Mouse (Mus musculus): ENCODE results near the gene Uxs1. TPM values are rescaled to one million over a fixed set of nuclear protein-coding genes. Genes with fewer than 3 reads are reported as not detected.
A peak's percentile ranks its signal among the peaks of the same experiment; 100 is the strongest.

Gene Uxs1
- polyA plus RNA-seq (2015; fragmentation: Nextera tagmentation; extraction: Ambion mirVana) = 25.7 and 32.6 TPM in 2 replicates

- H3K9me3 ChIP-seq = no peaks in the 10 kb centered on the region
- peak; percentile 99 for ATAC-seq (ENCODE audit: insufficient number of reproducible peaks, low FRiP score, low TSS enrichment, low read depth)
- peaks cover 15% of the 10 kb centered on the region for H3K4me1 ChIP-seq
- H3K27ac ChIP-seq = peak within 1 kb of the TSS; percentile 92
- no peaks in the 10 kb centered on the region for H3K27me3 ChIP-seq
- WGBS = under 1% methylated on average over 41 of the region's 41 CpGs
- peak within 1 kb of the TSS; percentile 82 for H3K9ac ChIP-seq
- peak within 1 kb of the TSS; percentile 96 for H3K4me3 ChIP-seq
- H3K36me3 ChIP-seq = no peaks in the 10 kb centered on the region
- peak within 1 kb of the TSS; percentile 73 for H3K4me2 ChIP-seq
Observed at GRCm38 (mm10) chr1:43827763-43828194, at the start of gene Uxs1. Uxs1 (minus strand) TSS chr1:43827800.

DNA sequence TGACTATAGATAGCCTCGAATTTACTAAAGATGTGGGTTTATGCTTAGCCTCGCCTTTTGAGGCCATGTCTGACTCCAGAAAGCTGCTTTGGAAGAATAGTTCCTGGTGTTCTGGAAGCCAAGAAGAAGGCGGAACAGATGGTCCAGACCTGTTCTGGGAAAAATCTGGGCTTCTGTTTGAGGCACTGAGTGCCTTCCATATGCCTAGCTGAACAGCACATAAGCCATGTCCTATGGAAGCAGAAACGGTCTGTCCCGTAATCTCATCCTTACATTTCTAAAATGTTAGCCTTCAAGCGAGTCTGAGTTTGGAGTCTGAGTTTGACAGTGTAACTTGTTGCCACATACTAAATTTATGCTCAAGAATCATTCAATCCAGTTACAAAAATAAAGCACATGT, 49.6 kb upstream of the Uxs1 start:
- H3K9ac ChIP-seq = no peak overlapping the region
- no peaks in the 10 kb centered on the region for H3K9me3 ChIP-seq
- no peaks in the 10 kb centered on the region for H3K36me3 ChIP-seq
- H3K27ac ChIP-seq = no peak overlapping the region
- H3K27me3 ChIP-seq = no peaks in the 10 kb centered on the region
- 0 out of 2 replicates have a peak, but pooled peaks cover 4% of the 10 kb centered on the region for H3K4me1 ChIP-seq
- no peak overlapping the region for H3K4me3 ChIP-seq
- H3K4me2 ChIP-seq = no peak overlapping the region
- ATAC-seq (ENCODE audit: insufficient number of reproducible peaks, low FRiP score, low TSS enrichment, low read depth) = no peak
- 83% methylated on average over 6 of the region's 6 CpGs for WGBS

DNA sequence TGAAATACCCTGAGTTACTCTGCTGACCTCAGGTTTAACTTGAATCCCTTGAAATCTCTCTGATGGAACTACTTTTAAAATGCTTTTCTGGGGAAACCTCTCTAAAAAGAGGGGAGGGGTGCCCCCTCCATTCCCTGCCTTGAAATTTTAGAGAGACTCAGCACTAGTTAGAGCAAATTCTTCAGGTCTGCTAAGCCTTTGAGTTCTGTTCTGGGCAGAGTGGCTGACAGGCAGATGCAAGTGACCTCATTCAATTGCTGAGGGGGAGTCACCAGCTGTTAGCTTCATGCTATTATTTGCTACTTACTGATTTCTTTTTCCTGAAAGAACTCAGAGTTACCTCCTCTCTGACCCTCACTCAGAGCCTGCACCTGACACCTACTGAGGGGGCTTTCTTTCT, 43.5 kb upstream of the Uxs1 start:
- Histone ChIP-seq H3K4me2 (no peak overlapping the region), H3K27me3 (no peaks in the 10 kb centered on the region), H3K9ac (no peak overlapping the region), H3K36me3 (no peaks in the 10 kb centered on the region), H3K9me3 (no peaks in the 10 kb centered on the region), H3K27ac (no peak overlapping the region), H3K4me3 (no peak overlapping the region), H3K4me1 (no peaks in the 10 kb centered on the region)
- no peak for ATAC-seq (ENCODE audit: insufficient number of reproducible peaks, low FRiP score, low TSS enrichment, low read depth)

- Histone ChIP-seq H3K4me1 (no peaks in the 10 kb centered on the region), H3K9ac (no peak overlapping the region), H3K27me3 (no peaks in the 10 kb centered on the region), H3K36me3 (no peaks in the 10 kb centered on the region), H3K9me3 (no peaks in the 10 kb centered on the region), H3K4me2 (no peak overlapping the region), H3K4me3 (no peak overlapping the region), H3K27ac (no peak overlapping the region)
- 61% methylated on average over 1 of the region's 1 CpGs for WGBS
- no peak for ATAC-seq (ENCODE audit: insufficient number of reproducible peaks, low FRiP score, low TSS enrichment, low read depth)
Observed at GRCm38 (mm10) chr1:43868510-43868909, 40.9 kb upstream of the Uxs1 start.

GRCm38 (mm10) chr1:43864758-43865157, 37.2 kb upstream of the Uxs1 start:
- Histone ChIP-seq H3K27me3 (no peaks in the 10 kb centered on the region), H3K36me3 (no peaks in the 10 kb centered on the region), H3K27ac (no peak overlapping the region), H3K4me2 (no peak overlapping the region), H3K4me1 (no peaks in the 10 kb centered on the region), H3K9ac (no peak overlapping the region), H3K4me3 (no peak overlapping the region), H3K9me3 (no peaks in the 10 kb centered on the region)
- ATAC-seq (ENCODE audit: insufficient number of reproducible peaks, low FRiP score, low TSS enrichment, low read depth) = no peak

DNA sequence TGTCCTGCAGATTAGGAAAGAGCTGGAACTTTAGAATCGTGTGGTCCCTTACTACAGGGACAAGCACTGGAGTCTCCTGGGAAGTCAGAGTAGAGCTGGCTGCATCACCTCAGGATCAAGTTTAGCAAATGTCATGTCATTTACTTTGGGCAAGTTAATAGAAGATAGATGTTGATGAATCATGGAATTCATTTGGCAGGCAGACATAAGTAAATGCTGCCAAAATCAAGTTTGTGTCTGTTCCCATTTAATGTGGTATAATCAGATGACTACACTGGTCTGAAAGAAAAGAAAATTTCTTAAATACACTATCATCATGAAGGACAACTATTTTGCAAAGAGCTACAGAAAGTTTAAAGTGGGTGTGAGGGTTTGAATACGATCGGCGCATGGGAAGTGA, 35.0 kb upstream of the Uxs1 start:
- Histone ChIP-seq H3K9me3 (no peaks in the 10 kb centered on the region), H3K4me1 (no peaks in the 10 kb centered on the region), H3K27ac (no peak overlapping the region), H3K9ac (no peak overlapping the region), H3K27me3 (no peaks in the 10 kb centered on the region), H3K36me3 (no peaks in the 10 kb centered on the region), H3K4me3 (no peak overlapping the region), H3K4me2 (no peak overlapping the region)
- no peak for ATAC-seq (ENCODE audit: insufficient number of reproducible peaks, low FRiP score, low TSS enrichment, low read depth)
- 85% methylated on average over 4 of the region's 4 CpGs for WGBS

GRCm38 (mm10) chr1:43858988-43859387, 31.4 kb upstream of the Uxs1 start:
- ATAC-seq (ENCODE audit: insufficient number of reproducible peaks, low FRiP score, low TSS enrichment, low read depth) = no peak
- Histone ChIP-seq H3K27ac (no peak overlapping the region), H3K36me3 (no peaks in the 10 kb centered on the region), H3K4me2 (no peak overlapping the region), H3K27me3 (no peaks in the 10 kb centered on the region), H3K9me3 (no peaks in the 10 kb centered on the region), H3K9ac (no peak overlapping the region), H3K4me3 (no peak overlapping the region), H3K4me1 (no peaks in the 10 kb centered on the region)
- 71% methylated on average over 5 of the region's 5 CpGs for WGBS

DNA sequence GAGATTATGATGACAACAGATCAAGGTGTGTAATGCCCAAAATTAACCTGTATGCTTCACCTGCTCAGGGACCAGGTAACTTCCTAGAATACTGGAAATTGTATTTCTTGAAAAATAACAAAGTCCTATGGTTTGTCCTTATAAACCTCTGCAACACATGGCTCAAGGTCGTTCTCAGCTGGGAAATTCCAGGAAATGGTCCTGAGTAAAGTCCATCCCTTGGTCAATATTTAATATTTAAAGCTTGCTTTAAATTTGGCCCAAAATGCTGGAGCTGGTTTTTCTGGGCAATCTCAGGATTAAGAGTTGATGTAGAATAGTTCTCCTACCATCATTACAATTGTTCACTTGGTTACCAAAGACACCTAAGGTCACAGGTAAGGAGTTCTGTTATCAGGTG, 30.1 kb upstream of the Uxs1 start:
- Histone ChIP-seq H3K4me3 (no peak overlapping the region), H3K9ac (no peak overlapping the region), H3K27ac (no peak overlapping the region), H3K4me2 (no peak overlapping the region), H3K4me1 (no peaks in the 10 kb centered on the region), H3K36me3 (no peaks in the 10 kb centered on the region), H3K9me3 (no peaks in the 10 kb centered on the region), H3K27me3 (no peaks in the 10 kb centered on the region)
- no peak for ATAC-seq (ENCODE audit: insufficient number of reproducible peaks, low FRiP score, low TSS enrichment, low read depth)
- 65% methylated on average over 1 of the region's 1 CpGs for WGBS

- Histone ChIP-seq H3K9me3 (no peaks in the 10 kb centered on the region), H3K27me3 (no peaks in the 10 kb centered on the region), H3K36me3 (no peaks in the 10 kb centered on the region), H3K4me3 (no peak overlapping the region), H3K4me1 (no peaks in the 10 kb centered on the region), H3K4me2 (no peak overlapping the region), H3K9ac (no peak overlapping the region), H3K27ac (no peak overlapping the region)
- WGBS = 55% methylated on average over 1 of the region's 1 CpGs
- no peak for ATAC-seq (ENCODE audit: insufficient number of reproducible peaks, low FRiP score, low TSS enrichment, low read depth)
Observed at GRCm38 (mm10) chr1:43855591-43855990, 28.0 kb upstream of the Uxs1 start.

DNA sequence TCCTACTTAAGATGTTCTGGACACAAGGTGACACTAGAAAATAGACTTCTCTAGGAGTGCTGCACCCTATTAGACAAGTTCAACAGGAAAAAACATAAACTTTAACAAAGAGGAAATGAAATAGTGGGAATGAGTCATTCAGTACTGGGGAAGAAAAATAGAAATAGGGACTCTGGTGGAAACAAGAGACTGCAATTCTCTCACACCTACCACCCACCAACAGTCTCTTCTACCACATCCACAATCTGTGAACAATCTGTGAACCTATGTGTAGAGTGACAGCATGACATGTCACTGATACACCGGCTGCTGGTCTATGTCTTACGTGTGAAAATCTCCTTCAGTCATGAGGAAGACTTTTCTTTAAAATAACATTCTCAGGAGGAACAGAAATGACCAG, 15.8 kb upstream of the Uxs1 start:
- Histone ChIP-seq H3K36me3 (no peaks in the 10 kb centered on the region), H3K4me1 (no peaks in the 10 kb centered on the region), H3K9ac (no peak overlapping the region), H3K27me3 (no peaks in the 10 kb centered on the region), H3K4me3 (no peak overlapping the region), H3K27ac (no peak overlapping the region), H3K4me2 (no peak overlapping the region), H3K9me3 (no peaks in the 10 kb centered on the region)
- no peak for ATAC-seq (ENCODE audit: insufficient number of reproducible peaks, low FRiP score, low TSS enrichment, low read depth)
- WGBS = 83% methylated on average over 2 of the region's 2 CpGs

DNA sequence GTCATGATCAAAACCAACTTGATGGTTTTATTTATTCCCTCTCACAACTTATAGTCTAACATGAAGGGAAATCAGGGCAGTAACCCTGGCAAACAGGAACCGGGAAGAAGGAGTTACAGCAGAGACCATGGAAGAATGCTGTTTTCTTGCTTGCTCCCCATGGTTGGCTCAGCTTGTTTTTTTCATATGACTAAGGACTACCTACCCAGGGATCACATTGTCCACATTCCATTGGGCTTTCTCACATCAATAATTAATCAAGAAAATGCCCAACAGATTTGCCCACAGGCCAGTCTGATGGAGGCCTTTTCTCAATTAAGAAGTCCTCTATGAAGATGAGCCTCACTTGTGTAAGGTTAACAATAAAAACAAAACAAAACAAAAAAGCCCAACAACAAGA, 9.6 kb upstream of the Uxs1 start:
- Histone ChIP-seq H3K4me3 (no peak overlapping the region), H3K27ac (no peak overlapping the region), H3K4me2 (no peak overlapping the region), H3K9ac (no peak overlapping the region), H3K36me3 (no peaks in the 10 kb centered on the region), H3K27me3 (no peaks in the 10 kb centered on the region), H3K4me1 (no peaks in the 10 kb centered on the region), H3K9me3 (no peaks in the 10 kb centered on the region)
- ATAC-seq (ENCODE audit: insufficient number of reproducible peaks, low FRiP score, low TSS enrichment, low read depth) = no peak
- WGBS = 90% methylated on average over 1 of the region's 1 CpGs

DNA sequence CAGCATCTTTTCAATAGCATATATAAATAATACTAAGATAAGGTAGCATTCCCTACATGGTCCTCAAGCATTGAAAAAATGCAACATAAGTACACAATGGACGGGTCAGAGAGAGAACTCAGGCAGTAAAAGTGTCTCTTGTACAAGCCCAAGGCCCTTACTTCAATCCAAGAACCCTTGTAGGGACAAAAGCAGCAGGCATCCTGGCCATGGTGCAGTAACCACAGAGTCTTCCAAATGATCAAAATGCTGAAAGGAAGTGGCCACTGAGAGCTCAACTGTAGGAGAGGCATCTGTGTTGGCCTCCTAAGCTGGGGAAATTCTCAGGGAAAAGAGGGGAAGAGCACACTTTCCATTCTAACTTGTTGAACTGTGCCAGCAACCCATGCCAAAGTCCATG, 2.5 kb upstream of the Uxs1 start:
- H3K9me3 ChIP-seq = no peaks in the 10 kb centered on the region
- WGBS = 54% methylated on average over 1 of the region's 1 CpGs
- H3K4me3 ChIP-seq = no peak overlapping the region

GRCm38 (mm10) chr1:43827002-43827762, 418 bp downstream of the Uxs1 start:
- H3K27me3 ChIP-seq = no peaks in the 10 kb centered on the region
- no peaks in the 10 kb centered on the region for H3K9me3 ChIP-seq
- peak overlapping the region; percentile 73 for H3K4me2 ChIP-seq
- H3K9ac ChIP-seq = peak overlapping the region; percentile 82
- no peaks in the 10 kb centered on the region for H3K36me3 ChIP-seq
- peak; percentile 57 for ATAC-seq (ENCODE audit: insufficient number of reproducible peaks, low FRiP score, low TSS enrichment, low read depth)
- under 1% methylated on average over 63 of the region's 68 CpGs for WGBS
- H3K4me1 ChIP-seq = peaks cover 15% of the 10 kb centered on the region
- peak overlapping the region; percentile 96 for H3K4me3 ChIP-seq
- peak overlapping the region; percentile 92 for H3K27ac ChIP-seq

More for the DNA sequence above, 2.5 kb upstream of the Uxs1 start:
- no peaks in the 10 kb centered on the region for H3K36me3 ChIP-seq
- H3K9ac ChIP-seq = no peak overlapping the region
- peaks cover 14% of the 10 kb centered on the region for H3K4me1 ChIP-seq
- no peak overlapping the region for H3K4me2 ChIP-seq
- no peak for ATAC-seq (ENCODE audit: insufficient number of reproducible peaks, low FRiP score, low TSS enrichment, low read depth)
- H3K27me3 ChIP-seq = no peaks in the 10 kb centered on the region
- H3K27ac ChIP-seq = no peak overlapping the region
